Mouse (Mus musculus) cerebellum, adult 2 months (tissue): ENCODE results near the gene Ppa2.

ENCODE experiments used
- CTCF ChIP-seq: fragments of 200-500 bp; IDR thresholded peaks from 2 replicates; pipeline ENCODE4 v1.5.1; 2011; ENCODE audit warnings: low read depth, mild to moderate bottlenecking, control low read depth, low read length, moderate library complexity, borderline replicate concordance; ENCODE audit not compliant: insufficient read depth
- POLR2A ChIP-seq: fragments of 200-500 bp; IDR thresholded peaks from 2 replicates; pipeline ENCODE4 v1.6.1; 2011; ENCODE audit warnings: low read length, control low read depth, borderline replicate concordance; ENCODE audit not compliant: insufficient read depth

DNA sequence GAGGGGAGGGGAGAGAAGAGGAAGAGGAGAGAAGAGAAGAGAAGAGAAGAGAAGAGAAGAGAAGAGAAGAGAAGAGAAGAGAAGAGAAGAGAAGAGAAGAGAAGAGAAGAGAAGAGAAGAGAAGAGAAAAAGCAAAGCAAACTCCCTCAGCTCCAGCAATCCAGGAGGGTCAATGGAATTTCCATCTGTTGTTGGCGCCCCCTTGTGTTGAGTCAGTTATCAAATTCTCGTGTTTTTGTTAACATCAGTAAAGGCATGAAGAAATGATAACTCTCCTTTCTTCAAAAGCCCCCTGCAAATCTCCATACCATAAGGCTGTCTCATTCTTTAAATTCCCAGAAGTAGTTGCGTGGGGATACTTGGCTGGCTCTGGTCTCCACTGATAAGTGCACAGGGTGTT is 38.0 kb upstream of the Ppa2 start:
- TF ChIP-seq POLR2A (no peak), CTCF (peak; percentile 66)
